Mouse (Mus musculus) cortical plate, adult 2 months (tissue): ENCODE data around the gene Thada.

Experiments
- CTCF ChIP-seq: fragments of 200-500 bp; IDR thresholded peaks from 2 replicates; pipeline ENCODE4 v1.5.1; 2011; ENCODE audit warnings: mild to moderate bottlenecking, control low read depth, low read length; ENCODE audit not compliant: insufficient read depth; ENCODE audit errors: extremely low read depth
- POLR2A ChIP-seq: fragments of 200-500 bp; IDR thresholded peaks from 2 replicates; pipeline ENCODE4 v1.6.1; 2011; ENCODE audit warnings: mild to moderate bottlenecking, low read length, control low read depth; ENCODE audit not compliant: insufficient read depth; ENCODE audit errors: extremely low read depth

DNA sequence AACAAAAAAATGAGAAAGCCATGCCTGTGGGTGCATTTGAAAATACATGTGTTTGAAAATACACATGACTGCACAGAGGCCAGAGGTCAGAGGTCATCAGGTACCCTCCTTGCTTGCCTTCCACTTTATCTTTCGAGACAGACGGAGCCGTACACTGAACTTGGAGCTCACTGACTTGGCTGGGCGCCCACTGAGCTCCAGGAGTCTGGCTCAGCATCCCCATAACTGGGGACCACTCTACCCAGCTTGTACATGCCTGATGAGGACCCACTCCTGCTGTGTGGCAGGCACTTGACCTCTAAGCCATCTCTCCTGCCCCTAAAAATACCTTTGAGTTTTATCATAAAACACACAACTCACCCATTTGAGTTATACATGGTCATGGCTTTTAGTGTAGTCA, 43.2 kb upstream of the Thada start:
- no peak for TF ChIP-seq CTCF
- no peak for TF ChIP-seq POLR2A
